Mouse (Mus musculus) CD4-positive, CD25-positive, alpha-beta regulatory T cell, adult 4 months (primary cell): Measurements from ENCODE around the gene Mier2. TPM values are rescaled to one million over a fixed set of nuclear protein-coding genes. Genes with fewer than 3 reads are reported as not detected.

Experiments used
- polyA plus RNA-seq, 2 experiments: library from polyadenylated mRNA; unstranded; fragments of 100-300 nt; shearing (Covaris generic); gene quantifications; one replicate each; pipeline ENCODE4 v1.2.1; 2017

The Mier2 gene
- polyA plus RNA-seq, 2 experiments from 2014 or later, result 14.4 to 15.1 TPM

Other genes with a start within 250 kb of the Mier2 start
- not detected for gene Vmn2r82, start 198.7 kb downstream of the Mier2 start, polyA plus RNA-seq
- not detected for gene Vmn2r83, start 86.5 kb downstream of the Mier2 start, polyA plus RNA-seq
- gene Plpp2, start 21.4 kb downstream of the Mier2 start, polyA plus RNA-seq, result 1 to 10 TPM; 2.8 to 3.8 TPM
- gene Theg, start 32.1 kb upstream of the Mier2 start, polyA plus RNA-seq, result not detected
- not detected for gene C2cd4c, start 58.8 kb upstream of the Mier2 start, polyA plus RNA-seq
- not detected for gene Shc2, start 82.7 kb upstream of the Mier2 start, polyA plus RNA-seq
- gene Odf3l2, start 90.5 kb upstream of the Mier2 start, polyA plus RNA-seq, result not detected
- gene Madcam1, start 109.4 kb upstream of the Mier2 start, polyA plus RNA-seq, result under 1 TPM; 0.23 to 0.73 TPM
- gene Tpgs1, start 114.2 kb upstream of the Mier2 start, polyA plus RNA-seq, result 10 to 100 TPM; 16.6 to 19.5 TPM
- 10 to 100 TPM; 20.8 to 27.3 TPM for gene Cdc34, start 127.0 kb upstream of the Mier2 start, polyA plus RNA-seq
- 1 to 10 TPM in 1 of 2 experiments, under 1 TPM in 1; 0.49 to 1.1 TPM for gene Gzmm, start 133.8 kb upstream of the Mier2 start, polyA plus RNA-seq
- gene Bsg, start 149.3 kb upstream of the Mier2 start, polyA plus RNA-seq, result 100 to 1,000 TPM; 127 to 129 TPM
- gene Hcn2, start 161.4 kb upstream of the Mier2 start, polyA plus RNA-seq, result not detected
- gene Polrmt, start 191.4 kb upstream of the Mier2 start, polyA plus RNA-seq, result 10 to 100 TPM; 18.0 to 23.4 TPM
- gene Fgf22, start 199.9 kb upstream of the Mier2 start, polyA plus RNA-seq, result not detected
- gene Rnf126, start 211.8 kb upstream of the Mier2 start, polyA plus RNA-seq, result 1 to 10 TPM; 3.4 to 3.5 TPM
- gene Fstl3, start 222.1 kb upstream of the Mier2 start, polyA plus RNA-seq, result under 1 TPM in 1 of 2 experiments, not detected in 1; 0.53 TPM
- gene Prss57, start 235.8 kb upstream of the Mier2 start, polyA plus RNA-seq, result not detected
- gene Palm, start 238.4 kb upstream of the Mier2 start, polyA plus RNA-seq, result under 1 TPM in 1 of 2 experiments, not detected in 1; 0.23 TPM